Mouse (Mus musculus) brain, embryonic 14.5 days (tissue): ENCODE results near the gene Trim46.

Experiments used
- CTCF ChIP-seq: fragments of 200-500 bp; IDR thresholded peaks from 2 replicates; pipeline ENCODE4 v1.5.1; 2012; ENCODE audit warnings: inconsistent platforms, mild to moderate bottlenecking, moderate library complexity, borderline replicate concordance; ENCODE audit not compliant: insufficient read depth, insufficient read length; ENCODE audit errors: extremely low read depth
- POLR2A ChIP-seq: fragments of 200-500 bp; IDR thresholded peaks from 2 replicates; pipeline ENCODE4 v1.6.1; 2012; ENCODE audit warnings: mild to moderate bottlenecking, inconsistent platforms, borderline replicate concordance; ENCODE audit not compliant: poor library complexity, insufficient read depth, insufficient read length, severe bottlenecking; ENCODE audit errors: extremely low read depth

DNA sequence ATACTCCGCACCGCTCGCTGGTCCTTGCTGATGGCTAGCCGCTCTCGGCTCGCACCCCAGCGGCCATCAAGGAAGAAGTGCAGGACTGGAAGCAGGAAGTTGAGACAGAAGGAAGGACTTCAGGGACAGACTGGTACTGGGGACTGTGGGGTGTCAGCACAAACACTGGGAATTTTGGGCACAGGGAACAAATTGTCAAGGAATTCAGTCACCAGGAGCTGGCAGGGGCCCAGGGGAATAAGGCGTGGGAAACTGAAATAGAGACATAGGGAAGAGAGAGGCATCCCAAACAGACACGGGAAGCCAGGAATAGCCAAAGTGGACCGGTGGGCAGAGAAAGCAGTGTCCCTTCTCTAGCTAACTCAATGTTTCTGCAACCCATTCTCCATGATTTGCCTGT is 9.6 kb downstream of the Trim46 start:
- TF ChIP-seq CTCF (no peak), POLR2A (no peak)
